Mouse (Mus musculus) small intestine, adult 2 months (tissue): Measurements from ENCODE around the gene Cfap299.

ENCODE experiments used
- CTCF ChIP-seq: fragments of 200-500 bp; IDR thresholded peaks from 2 replicates; pipeline ENCODE4 v1.5.1; 2012; ENCODE audit warnings: low read depth, mild to moderate bottlenecking, control low read depth, inconsistent platforms, low read length, moderate library complexity, mixed read lengths; ENCODE audit not compliant: insufficient replicate concordance, insufficient read length; ENCODE audit errors: extremely low read depth
- POLR2A ChIP-seq: fragments of 200-500 bp; IDR thresholded peaks from 2 replicates; pipeline ENCODE4 v1.6.1; 2012; ENCODE audit warnings: low read depth, mild to moderate bottlenecking, control low read depth, inconsistent platforms, low read length, moderate library complexity

- TF ChIP-seq CTCF (no peak), POLR2A (no peak)
Measured at GRCm38 (mm10) chr5:98807022-98807421, 477.9 kb downstream of the Cfap299 start.
